ENCODE assay signal across 26 mouse cellular contexts in genomic region chr15:91685880-91686563, GRCm38 (mm10). TPM values are rescaled to one million over a fixed set of nuclear protein-coding genes. Genes with fewer than 3 reads are reported as not detected.
DNase-seq lines count a peak whose midpoint lies in the region; ATAC-seq and TF ChIP-seq lines count a peak whose summit lies in the region.
"Had no signal": no experiment of that assay in that cellular context is flagged by ENCODE, and none has a peak within 500 bp of the region (broad histone marks: within the 10 kb centered on the region; RNA-seq: fewer than 3 reads in every experiment).

No protein-coding gene starts in this region.

- H3K4me1 ChIP-seq in liver, postnatal 0 days (ENCODE audit: insufficient read depth): no peaks in the 10 kb centered on the region
- H3K4me1 ChIP-seq in bone marrow, adult 2 months (ENCODE audit: control insufficient read depth, insufficient read depth, low read length): peaks cover 2% of the 10 kb centered on the region
- no peaks in the 10 kb centered on the region for H3K4me1 ChIP-seq in forebrain, embryonic 11.5 days (replicated peaks; ENCODE audit: control insufficient read depth, insufficient read depth, low read length)
- H3K4me1 ChIP-seq in forebrain, embryonic 16.5 days (replicated peaks; ENCODE audit: control insufficient read depth, insufficient read depth, low read length): no peaks in the 10 kb centered on the region
- H3K4me1 ChIP-seq: embryonic facial prominence, embryonic 10.5 days; embryonic facial prominence, embryonic 13.5 days; forebrain, embryonic 13.5 days; hindbrain, embryonic 12.5 days; hindbrain, embryonic 15.5 days; intestine, embryonic 15.5 days had no signal

- no peaks in the 10 kb centered on the region for H3K27me3 ChIP-seq in liver, postnatal 0 days (ENCODE audit: insufficient read depth, low read length)
- no peaks in the 10 kb centered on the region for H3K27me3 ChIP-seq in forebrain, embryonic 11.5 days (ENCODE audit: control insufficient read depth, insufficient read depth, low read length)
- H3K27me3 ChIP-seq in forebrain, embryonic 16.5 days (replicated peaks; ENCODE audit: control insufficient read depth, insufficient read depth, low read length): no peaks in the 10 kb centered on the region
- H3K27me3 ChIP-seq: embryonic facial prominence, embryonic 13.5 days; forebrain, embryonic 13.5 days; hindbrain, embryonic 12.5 days; hindbrain, embryonic 15.5 days; intestine, embryonic 15.5 days had no signal

- 46% methylated on average over 7 of the region's 7 CpGs for WGBS in liver, postnatal 0 days (ENCODE audit: insufficient replicate concordance)
- 25% methylated on average over 7 of the region's 7 CpGs for WGBS in bone marrow, adult 2 months
- WGBS in forebrain, embryonic 11.5 days: 86% methylated on average over 7 of the region's 7 CpGs
- 89% methylated on average over 7 of the region's 7 CpGs for WGBS in forebrain, embryonic 16.5 days

- H3K36me3 ChIP-seq in liver, postnatal 0 days (replicated peaks; ENCODE audit: insufficient read depth, low read length): no peaks in the 10 kb centered on the region; the same call in 1 of the 2 replicates
- no peaks in the 10 kb centered on the region for H3K36me3 ChIP-seq in forebrain, embryonic 11.5 days (ENCODE audit: control insufficient read depth, insufficient read depth, low read length)
- no peaks in the 10 kb centered on the region for H3K36me3 ChIP-seq in forebrain, embryonic 16.5 days (ENCODE audit: control insufficient read depth, insufficient read depth)
- H3K36me3 ChIP-seq: embryonic facial prominence, embryonic 10.5 days; hindbrain, embryonic 12.5 days; hindbrain, embryonic 15.5 days; intestine, embryonic 15.5 days had no signal

- TF ChIP-seq POLR2A in bone marrow, adult 2 months (IDR thresholded peaks at IDR 0.05; ENCODE audit: borderline replicate concordance, control insufficient read depth, low read depth, low read length): no peak

- H3K9ac ChIP-seq in liver, postnatal 0 days (replicated peaks): no peak overlapping the region
- no peak overlapping the region for H3K9ac ChIP-seq in forebrain, embryonic 11.5 days (ENCODE audit: low read length)
- H3K9ac ChIP-seq in forebrain, embryonic 16.5 days (replicated peaks; ENCODE audit: low read depth, low read length): no peak overlapping the region
- H3K9ac ChIP-seq: embryonic facial prominence, embryonic 13.5 days; forebrain, embryonic 13.5 days; forebrain, postnatal 0 days; hindbrain, embryonic 12.5 days; hindbrain, embryonic 15.5 days; intestine, embryonic 15.5 days had no signal

- TF ChIP-seq CTCF in liver, postnatal 0 days (IDR thresholded peaks at IDR 0.05; ENCODE audit: low read depth): no peak
- TF ChIP-seq CTCF in bone marrow, adult 2 months (IDR thresholded peaks at IDR 0.05; ENCODE audit: control insufficient read depth, insufficient read depth, low read length): no peak

- DNase-seq in liver, postnatal 0 days: no peak
- no peak for DNase-seq in liver
- no peak for DNase-seq in forebrain, embryonic 11.5 days (ENCODE audit: low spot score)
- DNase-seq: adrenal gland, postnatal 14 days; cerebellum, adult 11-12 months; cerebellum, adult 8-10 months; cerebellum, postnatal 10 days; cerebellum, postnatal 36 days; embryo, embryonic 11 days; forebrain, postnatal 0 days; gastrocnemius, adult 2 months; gastrocnemius, postnatal 14 days; heart, adult 2 months had no signal

- ATAC-seq in liver, postnatal 0 days: no peak
- peak; percentile 93 for ATAC-seq in megakaryocyte, adult 5-6 weeks (ENCODE audit: poor library complexity, severe bottlenecking)
- ATAC-seq in forebrain, embryonic 11.5 days (replicated peaks; ENCODE audit: low FRiP score): no peak
- no peak for ATAC-seq in forebrain, embryonic 16.5 days
- ATAC-seq: CD4-positive, CD25-positive, alpha-beta regulatory T cell, adult 4 months; forebrain, embryonic 13.5 days; forebrain, postnatal 0 days; intestine, embryonic 15.5 days had no signal

- no peak for TF ChIP-seq EP300 in liver, postnatal 0 days (IDR thresholded peaks at IDR 0.05; ENCODE audit: low read depth)

- H3K4me3 ChIP-seq in liver, postnatal 0 days (ENCODE audit: low read depth, low read length): no peak overlapping the region
- H3K4me3 ChIP-seq in bone marrow, adult 2 months (replicated peaks; ENCODE audit: control insufficient read depth, low read depth, low read length): no peak overlapping the region
- H3K4me3 ChIP-seq in forebrain, embryonic 11.5 days (ENCODE audit: low read depth, low read length): no peak overlapping the region
- H3K4me3 ChIP-seq in forebrain, embryonic 16.5 days (replicated peaks; ENCODE audit: low read length): no peak overlapping the region
- H3K4me3 ChIP-seq: embryonic facial prominence, embryonic 10.5 days; embryonic facial prominence, embryonic 13.5 days; erythroblast, embryonic 14.5 days; forebrain, embryonic 13.5 days; gastrocnemius, adult 2 months; heart, adult 2 months; hindbrain, embryonic 12.5 days; hindbrain, embryonic 15.5 days; intestine, embryonic 15.5 days had no signal

- H3K4me2 ChIP-seq in liver, postnatal 0 days (ENCODE audit: low read depth, low read length): no peak overlapping the region
- H3K4me2 ChIP-seq in forebrain, embryonic 11.5 days (ENCODE audit: low read depth, low read length, severe bottlenecking): no peak overlapping the region
- H3K4me2 ChIP-seq in forebrain, embryonic 16.5 days (ENCODE audit: low read length): no peak overlapping the region
- H3K4me2 ChIP-seq: embryonic facial prominence, embryonic 13.5 days; forebrain, embryonic 13.5 days; heart, embryonic 11.5 days; hindbrain, embryonic 12.5 days; hindbrain, embryonic 15.5 days; intestine, embryonic 15.5 days had no signal

- no peaks in the 10 kb centered on the region for H3K9me3 ChIP-seq in liver, postnatal 0 days (ENCODE audit: low read length)
- no peaks in the 10 kb centered on the region for H3K9me3 ChIP-seq in forebrain, embryonic 11.5 days (ENCODE audit: control insufficient read depth, low read length)
- no peaks in the 10 kb centered on the region for H3K9me3 ChIP-seq in forebrain, embryonic 16.5 days (ENCODE audit: control insufficient read depth, low read length)
- H3K9me3 ChIP-seq: embryonic facial prominence, embryonic 10.5 days; embryonic facial prominence, embryonic 13.5 days; forebrain, embryonic 13.5 days; hindbrain, embryonic 12.5 days; hindbrain, embryonic 15.5 days; intestine, embryonic 15.5 days had no signal

- H3K27ac ChIP-seq in liver, postnatal 0 days (ENCODE audit: low read depth): peak overlapping the region; percentile 23
- peak overlapping the region; percentile 83 for H3K27ac ChIP-seq in bone marrow, adult 2 months (ENCODE audit: control insufficient read depth, insufficient read depth, low read depth, low read length, poor library complexity)
- no peak overlapping the region for H3K27ac ChIP-seq in forebrain, embryonic 11.5 days (ENCODE audit: low read depth, low read length)
- no peak overlapping the region for H3K27ac ChIP-seq in forebrain, embryonic 16.5 days (ENCODE audit: low read length)
- H3K27ac ChIP-seq: embryonic facial prominence, embryonic 10.5 days; embryonic facial prominence, embryonic 13.5 days; forebrain, embryonic 13.5 days; gastrocnemius, adult 2 months; heart, adult 2 months; hindbrain, embryonic 12.5 days; hindbrain, embryonic 15.5 days; intestine, embryonic 15.5 days had no signal

RNA-seq across cellular contexts. Expression of gene Lrrk2, which starts 13.0 kb away (rescaled TPM):
- 1.8 and 2.8 TPM in 2 replicates for polyA plus RNA-seq in liver, postnatal 0 days (2015; fragmentation: Nextera tagmentation; extraction: Ambion mirVana)
- 7.4 and 20.5 TPM in 2 replicates for polyA plus RNA-seq in bone marrow, adult 2 months (2011; ENCODE audit: insufficient read depth, insufficient read length, low replicate concordance, missing spikeins)
- 69.0 and 92.7 TPM in 2 replicates for total RNA-seq in megakaryocyte, adult 5-6 weeks (2015)
- total RNA-seq in megakaryocyte, adult 5-6 weeks (2017): 80.1 and 87.1 TPM in 2 replicates
- polyA plus RNA-seq in forebrain, embryonic 11.5 days (2014; fragmentation: Nextera tagmentation; extraction: Ambion mirVana): 2.9 and 3.4 TPM in 2 replicates
- 1.5 and 1.8 TPM in 2 replicates for polyA plus RNA-seq in forebrain, embryonic 16.5 days (2015; fragmentation: Nextera tagmentation; extraction: Ambion mirVana)
- total RNA-seq: MEL had no signal
- polyA plus RNA-seq: erythroblast, embryonic 14.5 days had no signal

Comparison
In these comparisons a context has a peak if more than half of its experiments do, and no peak if none do; other contexts are left out.
1. H3K27ac ChIP-seq: peak in liver, postnatal 0 days (single experiment) and bone marrow, adult 2 months (single experiment); none in forebrain, embryonic 11.5 days (single experiment) and forebrain, embryonic 16.5 days (single experiment).